In the genomic region with DNA sequence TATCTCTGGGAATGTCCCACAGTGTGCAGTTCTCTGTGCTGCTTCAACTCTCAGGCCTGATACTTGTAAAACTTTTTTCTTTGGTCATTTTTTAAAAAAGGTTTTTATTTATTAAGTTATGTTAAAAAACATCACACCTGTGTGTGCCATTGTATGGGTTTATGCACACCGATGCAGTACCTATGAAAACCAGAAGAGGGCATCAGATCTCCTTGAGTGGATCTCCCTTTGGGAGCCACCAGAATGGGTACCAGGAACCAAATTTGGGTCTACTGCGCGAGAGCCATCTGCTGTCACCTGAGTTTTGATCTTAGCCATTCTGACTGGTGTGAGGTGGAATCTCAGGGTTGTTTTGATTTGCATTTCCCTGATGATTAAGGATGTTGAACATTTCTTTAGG, we compare ENCODE assay signal across 19 mouse cellular contexts. TPM values are rescaled to one million over a fixed set of nuclear protein-coding genes. Genes with fewer than 3 reads are reported as not detected.
DNase-seq lines count a peak whose midpoint lies in the region; ATAC-seq and TF ChIP-seq lines count a peak whose summit lies in the region.
"Had no signal": no experiment of that assay in that cellular context is flagged by ENCODE, and none has a peak within 500 bp of the region (broad histone marks: within the 10 kb centered on the region; RNA-seq: fewer than 3 reads in every experiment).

No protein-coding gene starts in this region.

- WGBS in neural tube, embryonic 15.5 days = 73% methylated on average over 3 of the region's 3 CpGs

- no peaks in the 10 kb centered on the region for H3K27me3 ChIP-seq in neural tube, embryonic 15.5 days (replicated peaks)
- H3K27me3 ChIP-seq: liver, embryonic 12.5 days had no signal

- peak; percentile 45 for DNase-seq in adrenal gland, postnatal 14 days
- DNase-seq in adrenal gland, postnatal 25 days = no peak
- no peak for DNase-seq in left cerebral cortex, adult 2 months (ENCODE audit: extremely low spot score in 1 of 2, low spot score in 2 of 2)
- no peak for DNase-seq in left cerebral cortex, adult 11 months (ENCODE audit: low spot score)
- peak; percentile 49 for DNase-seq in ES-CJ7 (ENCODE audit: low read depth, low spot score)
- peak; percentile 19 for DNase-seq in retina, embryonic 14.5 days (ENCODE audit: low spot score)
- DNase-seq in gastrocnemius, postnatal 4 days (ENCODE audit: low spot score in 2 of 2) = no peak
- DNase-seq: B cell, adult 2 months; kidney, postnatal 10 days; right cerebral cortex, postnatal 14 days had no signal

- no peak for ATAC-seq in neural tube, embryonic 15.5 days (ENCODE audit: low FRiP score)
- ATAC-seq: liver, embryonic 12.5 days had no signal

- H3K4me1 ChIP-seq in neural tube, embryonic 15.5 days = no peaks in the 10 kb centered on the region
- H3K4me1 ChIP-seq: liver, embryonic 12.5 days had no signal

- peak; percentile 35 for TF ChIP-seq CTCF in left cerebral cortex, adult 2 months (IDR thresholded peaks at IDR 0.05)

- no peak overlapping the region for H3K27ac ChIP-seq in left cerebral cortex, adult 2 months
- H3K27ac ChIP-seq in neural tube, embryonic 15.5 days (replicated peaks) = no peak overlapping the region
- H3K27ac ChIP-seq: liver, embryonic 12.5 days had no signal

- no peak overlapping the region for H3K4me2 ChIP-seq in neural tube, embryonic 15.5 days
- H3K4me2 ChIP-seq: liver, embryonic 12.5 days had no signal

- H3K36me3 ChIP-seq in neural tube, embryonic 15.5 days = no peaks in the 10 kb centered on the region
- H3K36me3 ChIP-seq: liver, embryonic 12.5 days had no signal

- intact Hi-C loops in left cerebral cortex, adult 2 months (cut with DNase I) = no loop called here

- H3K9ac ChIP-seq in neural tube, embryonic 15.5 days (replicated peaks) = no peak overlapping the region
- H3K9ac ChIP-seq: liver, embryonic 12.5 days had no signal

- no peaks in the 10 kb centered on the region for H3K9me3 ChIP-seq in neural tube, embryonic 15.5 days (replicated peaks)
- H3K9me3 ChIP-seq: liver, embryonic 12.5 days had no signal

- H3K4me3 ChIP-seq in left cerebral cortex, adult 2 months = no peak overlapping the region
- no peak overlapping the region for H3K4me3 ChIP-seq in neural tube, embryonic 15.5 days (replicated peaks)
- H3K4me3 ChIP-seq: liver, embryonic 12.5 days had no signal

RNA-seq across cellular contexts. Expression of a gene that starts 12.9 kb away (rescaled TPM):
- total RNA-seq in adrenal gland, postnatal 14 days (2021) = 25.0 and 33.0 TPM in 2 replicates
- total RNA-seq in adrenal gland, postnatal 25 days (2021) = 16.8 and 31.8 TPM in 2 replicates
- total RNA-seq in left cerebral cortex, adult 2 months (2021) = 100 to 1,000 TPM in 1 of 2 experiments, 10 to 100 TPM in 1; 78.0 to 113 TPM
- 10.6 and 12.5 TPM in 2 replicates for polyA plus RNA-seq in neural tube, embryonic 15.5 days (2015; fragmentation: Nextera tagmentation; extraction: Ambion mirVana)
- 1 to 10 TPM; 7.5 to 8.4 TPM for total RNA-seq in gastrocnemius, postnatal 4 days (2021)

RNA-seq across cellular contexts. Expression of a gene that starts 28.6 kb away (rescaled TPM):
- not detected in 2 replicates for total RNA-seq in adrenal gland, postnatal 14 days (2021)
- total RNA-seq in adrenal gland, postnatal 25 days (2021) = not detected in 2 replicates
- not detected for total RNA-seq in left cerebral cortex, adult 2 months (2021)
- polyA plus RNA-seq in neural tube, embryonic 15.5 days (2015; fragmentation: Nextera tagmentation; extraction: Ambion mirVana) = not detected in 2 replicates
- total RNA-seq in gastrocnemius, postnatal 4 days (2021) = not detected
- total RNA-seq: granulocyte monocyte progenitor cell, adult 5-6 weeks; left cerebral cortex, adult 18-20 months; megakaryocyte-erythroid progenitor cell, adult 5-6 weeks had no signal
- polyA plus RNA-seq: forebrain, embryonic 11.5 days; hindbrain, embryonic 11.5 days; liver, embryonic 12.5 days; neural tube, embryonic 11.5 days; stomach, embryonic 14.5 days had no signal

Comparison
In these comparisons a context has a peak if more than half of its experiments do, and no peak if none do; other contexts are left out.
1. DNase-seq: peak in adrenal gland, postnatal 14 days (single experiment), ES-CJ7 (single experiment) and retina, embryonic 14.5 days (single experiment); none in adrenal gland, postnatal 25 days (single experiment), left cerebral cortex, adult 2 months (0 of 2), left cerebral cortex, adult 11 months (single experiment) and gastrocnemius, postnatal 4 days (0 of 2).